18 mouse cellular contexts compared by ENCODE assay signal in the genomic region with DNA sequence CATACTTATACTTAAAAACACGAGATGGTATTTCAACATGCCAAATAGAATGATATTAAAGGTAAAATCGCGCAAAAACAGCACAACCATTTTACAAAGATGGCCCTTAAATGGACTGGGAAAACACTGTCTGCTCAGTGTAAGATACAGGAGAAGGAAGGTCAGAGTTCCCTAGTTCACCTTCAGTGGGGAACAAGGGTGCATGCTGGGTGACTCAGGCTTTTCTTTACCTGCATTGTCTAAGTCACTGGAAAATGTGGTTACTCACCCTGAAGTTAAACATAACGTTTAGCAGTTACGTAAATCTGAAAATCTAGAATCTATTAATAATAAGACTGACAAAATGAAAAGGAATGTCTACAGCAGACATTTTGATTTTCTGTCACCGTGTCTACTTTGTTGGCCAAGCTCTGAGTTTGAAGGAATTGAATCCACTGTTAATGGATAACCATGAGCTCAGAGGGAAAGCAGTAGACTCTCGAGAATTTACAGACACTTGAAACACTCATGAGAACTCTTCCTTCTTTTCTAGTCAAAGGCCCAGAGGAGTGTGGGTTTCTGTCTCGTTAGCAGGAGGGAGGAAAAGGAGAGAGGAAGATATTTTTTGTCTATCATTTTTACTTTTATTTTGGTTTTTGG.
DNase-seq lines count a peak whose midpoint lies in the region; ATAC-seq and TF ChIP-seq lines count a peak whose summit lies in the region.
"Had no signal": no experiment of that assay in that cellular context is flagged by ENCODE, and none has a peak within 500 bp of the region (broad histone marks: within the 10 kb centered on the region; RNA-seq: fewer than 3 reads in every experiment).

No protein-coding gene starts in this region.

- TF ChIP-seq CTCF in kidney, adult 2 months (conservative IDR thresholded peaks at IDR 0.05; ENCODE audit: insufficient read depth, insufficient read length, low read depth, low read length), result no peak
- no peak for TF ChIP-seq CTCF in lung, postnatal 0 days (IDR thresholded peaks at IDR 0.05)

- H3K36me3 ChIP-seq in kidney, adult 2 months (ENCODE audit: control insufficient read depth, insufficient read depth, low read length), result no peaks in the 10 kb centered on the region
- no peaks in the 10 kb centered on the region for H3K36me3 ChIP-seq in lung, postnatal 0 days (ENCODE audit: insufficient read depth, low read length)
- H3K36me3 ChIP-seq in stomach, embryonic 15.5 days, result no peaks in the 10 kb centered on the region
- H3K36me3 ChIP-seq: embryonic facial prominence, embryonic 13.5 days; forebrain, embryonic 12.5 days; heart, embryonic 12.5 days; hindbrain, embryonic 15.5 days had no signal

- no peak for TF ChIP-seq POLR2A in kidney, adult 2 months (IDR thresholded peaks at IDR 0.05; ENCODE audit: low read depth, low read length)

- H3K9me3 ChIP-seq in lung, postnatal 0 days (ENCODE audit: low read length), result no peaks in the 10 kb centered on the region
- H3K9me3 ChIP-seq in stomach, embryonic 15.5 days, result no peaks in the 10 kb centered on the region
- H3K9me3 ChIP-seq: embryonic facial prominence, embryonic 13.5 days; forebrain, embryonic 12.5 days; heart, embryonic 12.5 days; hindbrain, embryonic 15.5 days had no signal

- H3K27me3 ChIP-seq in kidney, adult 2 months (replicated peaks; ENCODE audit: control insufficient read depth, insufficient read depth, low read length), result no peaks in the 10 kb centered on the region
- no peaks in the 10 kb centered on the region for H3K27me3 ChIP-seq in lung, postnatal 0 days (replicated peaks; ENCODE audit: insufficient read depth, low read length)
- no peaks in the 10 kb centered on the region for H3K27me3 ChIP-seq in stomach, embryonic 15.5 days (replicated peaks)
- H3K27me3 ChIP-seq: embryonic facial prominence, embryonic 13.5 days; forebrain, embryonic 12.5 days; heart, embryonic 12.5 days; hindbrain, embryonic 15.5 days had no signal

- no peak overlapping the region for H3K9ac ChIP-seq in lung, postnatal 0 days (replicated peaks; ENCODE audit: low read depth)
- no peak overlapping the region for H3K9ac ChIP-seq in stomach, embryonic 15.5 days
- H3K9ac ChIP-seq: embryonic facial prominence, embryonic 13.5 days; forebrain, embryonic 12.5 days; heart, embryonic 12.5 days; hindbrain, embryonic 15.5 days had no signal

- 65% methylated on average over 8 of the region's 8 CpGs for WGBS in kidney, adult 2 months
- 60% methylated on average over 8 of the region's 8 CpGs for whole genome bisulfite sequencing in lung, postnatal 0 days
- 61% methylated on average over 8 of the region's 8 CpGs for WGBS in stomach, embryonic 15.5 days

- H3K4me1 ChIP-seq in kidney, adult 2 months (ENCODE audit: control insufficient read depth, insufficient read depth, low read length), result no peaks in the 10 kb centered on the region
- no peaks in the 10 kb centered on the region for H3K4me1 ChIP-seq in lung, postnatal 0 days (ENCODE audit: insufficient read depth, low read depth, low read length)
- no peaks in the 10 kb centered on the region for H3K4me1 ChIP-seq in stomach, embryonic 15.5 days
- H3K4me1 ChIP-seq: embryonic facial prominence, embryonic 13.5 days; forebrain, embryonic 12.5 days; heart, embryonic 12.5 days; hindbrain, embryonic 15.5 days had no signal

- no peak overlapping the region for H3K27ac ChIP-seq in kidney, adult 2 months (ENCODE audit: insufficient read depth, low read depth, low read length)
- H3K27ac ChIP-seq in lung, postnatal 0 days (ENCODE audit: low read length), result no peak overlapping the region
- 0 out of 2 replicates have a peak overlapping the region, but pooled peaks have one; percentile 40 for H3K27ac ChIP-seq in stomach, embryonic 15.5 days
- H3K27ac ChIP-seq: embryonic facial prominence, embryonic 13.5 days; forebrain, embryonic 12.5 days; hindbrain, embryonic 15.5 days had no signal

- TF ChIP-seq EP300 in lung, postnatal 0 days (IDR thresholded peaks at IDR 0.05), result no peak

- H3K4me2 ChIP-seq in lung, postnatal 0 days (replicated peaks; ENCODE audit: low read depth, low read length), result no peak overlapping the region
- H3K4me2 ChIP-seq in stomach, embryonic 15.5 days, result no peak overlapping the region
- H3K4me2 ChIP-seq: embryonic facial prominence, embryonic 13.5 days; forebrain, embryonic 12.5 days; heart, embryonic 12.5 days; hindbrain, embryonic 15.5 days had no signal

- no peak overlapping the region for H3K4me3 ChIP-seq in kidney, adult 2 months (ENCODE audit: insufficient read depth, low read depth, low read length)
- H3K4me3 ChIP-seq in lung, postnatal 0 days (ENCODE audit: low read depth, low read length), result no peak overlapping the region
- no peak overlapping the region for H3K4me3 ChIP-seq in stomach, embryonic 15.5 days (replicated peaks)
- H3K4me3 ChIP-seq: embryonic facial prominence, embryonic 13.5 days; forebrain, embryonic 12.5 days; heart, embryonic 12.5 days; hindbrain, embryonic 15.5 days had no signal

- DNase-seq in kidney, adult 2 months, result peak; percentile 4
- no peak for DNase-seq in kidney, adult 8-10 months
- DNase-seq in lung, postnatal 0 days (ENCODE audit: low spot score), result peak; percentile 37
- no peak for DNase-seq in lung, postnatal 25 days (ENCODE audit: low spot score)
- no peak for DNase-seq in urinary bladder, postnatal 4 days (ENCODE audit: low spot score in 2 of 2)
- no peak for DNase-seq in ovary, adult 18-20 months (ENCODE audit: low spot score)
- DNase-seq: adrenal gland, postnatal 14 days; cerebellum, adult 11-12 months; cerebellum, adult 9-10 months; cerebellum, postnatal 25 days; gastrocnemius, postnatal 14 days; heart, postnatal 36 days had no signal

- 0 out of 2 replicates have a peak, but pooled peaks have one; percentile 43 for ATAC-seq in lung, postnatal 0 days
- ATAC-seq in stomach, embryonic 15.5 days (ENCODE audit: insufficient read depth, low FRiP score, low read depth), result peak; percentile 63; the same call in 1 of the 2 replicates
- ATAC-seq: forebrain, embryonic 16.5 days had no signal

Comparison
In these comparisons a context has a peak if more than half of its experiments do, and no peak if none do; other contexts are left out.
1. DNase-seq: peak in kidney, adult 2 months (single experiment) and lung, postnatal 0 days (single experiment); none in kidney, adult 8-10 months (0 of 2), lung, postnatal 25 days (single experiment), urinary bladder, postnatal 4 days (0 of 2) and ovary, adult 18-20 months (single experiment).